Mouse (Mus musculus) kidney, postnatal 0 days (tissue): ENCODE data around the gene Morn1. TPM values are rescaled to one million over a fixed set of nuclear protein-coding genes. Genes with fewer than 3 reads are reported as not detected.

Experiments used
- ATAC-seq: fragments of 200-750 bp; cut with Nextera tagmentation; replicated peaks from 2 replicates; pipeline ENCODE4 v1.8.0; 2017; ENCODE audit warnings: low read depth, moderate number of reproducible peaks, moderate TSS enrichment, moderate library complexity; ENCODE audit not compliant: low FRiP score
- DNase-seq: peaks from one replicate; pipeline ENCODE4 v3.0.0-alpha.2; 2016; ENCODE audit warnings: low spot score
- H3K27ac ChIP-seq: fragments of 300-500 bp; sonication (generic); 2 replicates; pipeline ENCODE4 v1.5.1; 2014; ENCODE audit warnings: mild to moderate bottlenecking
- H3K27me3 ChIP-seq: fragments of 300-500 bp; sonication (generic); 2 replicates; pipeline ENCODE4 v1.6.1; 2014; ENCODE audit warnings: low read length, mixed read lengths; ENCODE audit not compliant: insufficient read depth
- H3K36me3 ChIP-seq: fragments of 300-500 bp; sonication (generic); 2 replicates; pipeline ENCODE4 v1.6.1; 2014; ENCODE audit warnings: low read length, mixed read lengths; ENCODE audit not compliant: insufficient read depth
- H3K4me1 ChIP-seq: fragments of 300-500 bp; sonication (generic); replicated peaks from 2 replicates; pipeline ENCODE4 v1.6.1; 2014; ENCODE audit warnings: antibody characterized with exemption, low read length, mixed read lengths; ENCODE audit not compliant: insufficient read depth
- H3K4me2 ChIP-seq: fragments of 300-500 bp; sonication (generic); 2 replicates; pipeline ENCODE4 v1.6.1; 2014; ENCODE audit warnings: mild to moderate bottlenecking, low read length, moderate library complexity, mixed read lengths
- H3K4me3 ChIP-seq: fragments of 300-500 bp; sonication (generic); replicated peaks from 2 replicates; pipeline ENCODE4 v1.5.1; 2014; ENCODE audit warnings: low read depth, low read length
- H3K9ac ChIP-seq: fragments of 300-500 bp; sonication (generic); 2 replicates; pipeline ENCODE4 v1.6.1; 2014; ENCODE audit warnings: low read depth, low read length
- H3K9me3 ChIP-seq: fragments of 300-500 bp; sonication (generic); replicated peaks from 2 replicates; pipeline ENCODE4 v1.6.1; 2016; ENCODE audit warnings: low read length, inconsistent platforms, mixed read lengths
- CTCF ChIP-seq: IDR thresholded peaks from 2 replicates; pipeline ENCODE4 v1.5.1; 2016; ENCODE audit warnings: antibody characterized with exemption, low read depth, mild to moderate bottlenecking, moderate library complexity
- WGBS: fragments of 180-500 bp; shearing (Covaris S2); extraction: QIAGEN DNeasy Blood & Tissue Kit; methylation state at CpG from one replicate; pipeline ENCODE4 v1.1.7; 2014; 5-methylcytosine and 5-hydroxymethylcytosine counted together
- polyA plus RNA-seq: library from polyadenylated mRNA; unstranded; fragments of >200 nt; fragmentation: Nextera tagmentation; extraction: Ambion mirVana; gene quantifications from 2 replicates; pipeline ENCODE4 v1.2.1, GENCODE M21; 2015

Morn1 gene
- polyA plus RNA-seq, 1 experiment from 2014 or later: 7.0 TPM

DNA sequence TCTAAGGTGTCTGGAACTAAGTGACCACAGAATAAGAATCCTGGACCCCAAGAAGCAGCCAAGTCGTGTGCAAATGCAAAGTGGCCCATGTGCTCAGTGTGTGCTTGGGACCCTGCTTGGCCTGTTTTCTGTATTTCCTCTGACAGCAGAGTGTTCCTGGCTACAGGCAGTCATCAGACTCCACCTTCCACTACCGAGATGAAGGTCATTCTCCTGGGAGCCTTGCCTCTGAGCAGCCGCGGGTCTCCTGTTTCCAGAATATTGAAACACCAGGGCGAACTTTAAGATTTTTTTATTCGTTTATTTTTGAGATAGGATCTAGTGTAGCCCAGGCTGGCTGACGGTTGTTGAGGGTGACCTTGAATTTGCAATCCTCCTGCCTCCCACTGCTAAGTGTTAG is 44.2 kb downstream of the Morn1 start:
- Histone ChIP-seq H3K4me2 (no peak overlapping the region), H3K4me3 (no peak overlapping the region), H3K9me3 (no peaks in the 10 kb centered on the region), H3K4me1 (peaks cover 22% of the 10 kb centered on the region; the same call in 1 of the 2 replicates), H3K36me3 (no peaks in the 10 kb centered on the region), H3K27ac (no peak overlapping the region), H3K9ac (no peak overlapping the region), H3K27me3 (no peaks in the 10 kb centered on the region)
- WGBS: 58% methylated on average over 7 of the region's 7 CpGs
- no peak for ATAC-seq
- DNase-seq: no peak
- TF ChIP-seq CTCF: no peak

DNA sequence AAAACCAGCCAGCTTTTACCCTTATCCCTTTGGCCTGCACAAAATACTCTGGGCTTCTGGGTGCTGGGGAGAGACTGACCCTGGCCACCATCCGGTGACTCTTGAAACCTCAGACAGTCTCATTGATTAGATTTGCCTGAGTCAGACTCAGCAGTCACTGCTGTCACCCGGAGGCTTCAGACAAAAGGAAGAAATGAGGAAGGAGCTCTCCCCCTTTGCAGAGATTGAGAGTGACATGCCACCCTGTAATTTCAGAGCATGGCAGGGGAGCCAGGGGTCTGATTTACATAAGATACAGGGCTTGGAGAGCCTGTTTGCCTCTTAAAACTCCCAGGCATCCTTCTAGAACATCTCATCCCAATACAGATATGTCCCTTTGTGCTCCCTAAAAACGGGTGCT is 46.8 kb downstream of the Morn1 start:
- ATAC-seq (no peak), DNase-seq (no peak)
- no peak overlapping the region for H3K4me2 ChIP-seq
- H3K9ac ChIP-seq: no peak overlapping the region; the same call in 1 of the 2 replicates
- H3K9me3 ChIP-seq: no peaks in the 10 kb centered on the region
- H3K27ac ChIP-seq: peak overlapping the region; percentile 50
- TF ChIP-seq CTCF: no peak
- H3K27me3 ChIP-seq: no peaks in the 10 kb centered on the region
- WGBS: 64% methylated on average over 3 of the region's 3 CpGs
- no peaks in the 10 kb centered on the region for H3K36me3 ChIP-seq
- no peak overlapping the region for H3K4me3 ChIP-seq
- peaks cover 29% of the 10 kb centered on the region; the same call in 1 of the 2 replicates for H3K4me1 ChIP-seq

DNA sequence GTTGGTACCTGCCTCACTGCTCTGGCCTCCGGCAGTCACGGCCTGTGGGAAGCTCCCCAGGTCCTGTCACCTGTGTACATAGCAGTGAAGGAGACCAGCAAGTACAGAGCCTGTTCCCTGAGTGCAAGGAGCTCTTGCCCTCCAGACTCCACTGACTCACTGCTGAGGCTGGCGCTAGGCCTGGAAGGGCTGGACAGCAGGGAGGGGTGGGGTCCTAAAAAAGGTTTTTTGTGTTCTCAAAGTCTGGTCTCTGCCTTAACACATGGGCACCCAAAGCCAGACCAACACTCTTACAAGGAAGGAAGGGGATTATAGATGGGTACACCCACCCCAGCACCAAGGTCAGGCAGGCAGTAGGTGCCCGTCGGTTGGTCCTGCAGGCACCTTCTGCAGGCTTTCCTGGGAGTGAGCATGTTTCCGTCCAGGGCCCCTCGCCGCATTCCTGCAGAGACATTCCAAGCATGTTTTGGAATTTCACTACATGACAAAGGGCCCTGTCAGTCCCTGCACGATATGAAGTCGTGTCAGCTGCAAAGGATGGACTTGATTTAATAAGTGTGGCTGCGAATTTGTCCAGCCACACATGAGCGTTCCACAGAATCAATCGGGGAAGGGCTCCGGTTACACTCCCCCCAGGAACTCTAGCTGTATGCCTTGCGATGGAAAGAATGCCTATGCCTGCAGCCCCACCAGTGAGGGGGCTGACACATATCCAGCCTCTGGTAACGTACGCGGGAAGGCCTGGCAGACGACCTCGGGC is 47.5 kb downstream of the Morn1 start:
- WGBS: 29% methylated on average over 20 of the region's 20 CpGs
- no peak for TF ChIP-seq CTCF
- Histone ChIP-seq H3K4me1 (peaks cover 29% of the 10 kb centered on the region; the same call in 1 of the 2 replicates), H3K9me3 (no peaks in the 10 kb centered on the region), H3K4me2 (no peak overlapping the region), H3K9ac (no peak overlapping the region; the same call in 1 of the 2 replicates), H3K36me3 (no peaks in the 10 kb centered on the region), H3K27ac (peak overlapping the region; percentile 50), H3K27me3 (no peaks in the 10 kb centered on the region), H3K4me3 (no peak overlapping the region)
- DNase-seq (peak; percentile 61), ATAC-seq (no peak)

DNA sequence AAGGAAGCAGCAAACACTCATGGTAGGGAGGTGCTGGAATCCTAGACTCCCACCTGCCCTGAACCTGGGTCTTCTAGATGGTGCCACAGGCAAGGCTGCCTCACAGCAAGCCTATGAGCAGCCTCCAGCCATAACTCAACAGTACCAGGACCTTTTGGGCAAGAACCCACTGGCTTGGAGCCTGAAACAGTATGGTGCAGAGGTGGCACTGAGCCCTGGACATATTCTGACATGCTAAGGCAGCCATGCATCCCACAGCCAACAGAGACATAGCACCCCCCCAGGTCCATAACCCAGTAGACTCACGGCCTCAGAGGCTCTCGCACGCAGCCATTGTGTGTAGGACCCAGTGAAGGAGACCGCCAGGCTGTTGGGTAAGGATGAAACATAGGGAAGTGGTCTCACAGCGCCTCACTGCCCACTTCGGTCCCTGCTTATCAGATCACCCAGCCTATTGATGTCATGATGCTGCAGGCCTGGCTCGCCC is 48.4 kb downstream of the Morn1 start:
- H3K27ac ChIP-seq: peak overlapping the region; percentile 50
- no peaks in the 10 kb centered on the region for H3K9me3 ChIP-seq
- no peak overlapping the region for H3K4me3 ChIP-seq
- peaks cover 29% of the 10 kb centered on the region; the same call in 1 of the 2 replicates for H3K4me1 ChIP-seq
- no peaks in the 10 kb centered on the region for H3K27me3 ChIP-seq
- H3K4me2 ChIP-seq: no peak overlapping the region
- ATAC-seq: no peak
- TF ChIP-seq CTCF: no peak
- 83% methylated on average over 7 of the region's 7 CpGs for WGBS
- no peaks in the 10 kb centered on the region for H3K36me3 ChIP-seq
- H3K9ac ChIP-seq: no peak overlapping the region
- no peak for DNase-seq

DNA sequence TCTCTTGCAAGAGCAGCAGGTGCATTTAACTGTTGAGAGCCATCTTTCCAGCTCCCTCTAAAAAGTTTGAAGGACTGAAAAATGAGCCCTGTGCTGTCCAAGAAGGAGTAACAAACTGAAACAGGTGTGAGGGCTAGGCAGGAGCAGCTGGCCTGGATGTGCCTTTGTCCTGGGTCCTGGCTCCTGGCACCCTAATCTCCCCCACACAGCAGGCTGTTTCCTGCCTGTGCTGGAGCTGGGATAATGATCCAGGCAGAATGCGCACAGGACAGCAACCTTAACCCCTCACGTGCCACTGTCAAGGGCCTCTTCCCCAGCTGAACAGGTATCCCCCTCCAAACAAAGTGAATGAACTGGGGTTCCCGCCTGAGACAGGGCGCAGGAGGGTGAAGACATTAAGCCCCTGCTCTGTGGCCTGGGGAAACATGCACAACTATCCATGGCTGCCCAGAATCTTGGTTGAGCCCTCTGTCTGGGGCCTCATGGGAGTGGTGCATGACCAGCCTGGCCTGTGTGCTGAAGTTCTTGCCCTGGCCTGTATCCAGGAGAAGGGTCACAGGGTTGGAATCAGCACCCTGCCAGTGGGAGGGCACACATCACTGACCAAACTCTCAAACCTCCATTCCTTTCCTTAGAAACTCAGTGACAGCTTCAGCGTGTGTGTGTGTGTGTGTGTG is 49.7 kb downstream of the Morn1 start:
- peaks cover 33% of the 10 kb centered on the region; the same call in 1 of the 2 replicates for H3K4me1 ChIP-seq
- H3K4me2 ChIP-seq: no peak overlapping the region
- no peaks in the 10 kb centered on the region for H3K27me3 ChIP-seq
- no peaks in the 10 kb centered on the region for H3K36me3 ChIP-seq
- H3K9ac ChIP-seq: no peak overlapping the region
- peak overlapping the region; percentile 67 for H3K27ac ChIP-seq
- no peak for TF ChIP-seq CTCF
- H3K4me3 ChIP-seq: no peak overlapping the region
- 46% methylated on average over 5 of the region's 5 CpGs for WGBS
- H3K9me3 ChIP-seq: no peaks in the 10 kb centered on the region
- ATAC-seq (peak; percentile 81), DNase-seq (peak; percentile 62)

DNA sequence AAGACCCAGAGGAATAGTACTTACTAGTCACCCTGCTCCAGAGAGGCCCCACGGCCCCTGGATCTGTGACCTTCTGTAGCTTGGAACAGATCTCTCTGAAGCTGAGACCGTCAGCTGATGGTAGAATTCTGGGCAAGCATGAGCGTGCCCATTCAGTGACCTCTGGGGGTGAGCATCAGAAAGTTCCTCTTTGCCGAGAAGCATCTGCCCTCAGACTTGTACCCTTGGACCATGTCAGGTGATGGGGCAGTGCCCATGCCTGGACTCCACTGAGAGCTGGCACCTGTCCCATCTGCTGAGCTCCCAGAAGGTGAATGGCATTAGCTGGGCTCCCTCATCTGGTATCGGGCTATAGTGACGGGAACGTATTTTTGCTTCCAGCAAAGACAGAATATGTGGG is 51.5 kb downstream of the Morn1 start:
- H3K27ac ChIP-seq: peak overlapping the region; percentile 47; the same call in 1 of the 2 replicates
- peaks cover 34% of the 10 kb centered on the region; the same call in 1 of the 2 replicates for H3K4me1 ChIP-seq
- no peaks in the 10 kb centered on the region for H3K9me3 ChIP-seq
- TF ChIP-seq CTCF: no peak; the same call in 1 of the 2 replicates
- WGBS: 72% methylated on average over 7 of the region's 7 CpGs
- ATAC-seq (0 out of 2 replicates have a peak, but pooled peaks have one; percentile 19), DNase-seq (no peak)
- no peak overlapping the region for H3K4me3 ChIP-seq
- H3K36me3 ChIP-seq: no peaks in the 10 kb centered on the region
- no peaks in the 10 kb centered on the region for H3K27me3 ChIP-seq
- no peak overlapping the region for H3K9ac ChIP-seq
- no peak overlapping the region for H3K4me2 ChIP-seq
